Mouse (Mus musculus): ENCODE data around the gene Cmss1. TPM values are rescaled to one million over a fixed set of nuclear protein-coding genes. Genes with fewer than 3 reads are reported as not detected.
A peak's percentile ranks its signal among the peaks of the same experiment; 100 is the strongest.

Gene Cmss1
- 58.0 and 67.9 TPM in 2 replicates for polyA plus RNA-seq (2014; fragmentation: Nextera tagmentation; extraction: Ambion mirVana)

GRCm38 (mm10) chr16:57606444-57607227 lies at the start of gene Cmss1:
Gene Cmss1 (minus strand): TSS chr16:57606864.
- peak; percentile 96 for DNase-seq
- H3K4me2 ChIP-seq, result peak within 1 kb of the TSS; percentile 80
- peak; percentile 94 for ATAC-seq (ENCODE audit: insufficient read depth)
- no peaks in the 10 kb centered on the region for H3K27me3 ChIP-seq (ENCODE audit: insufficient read depth, low read length)
- H3K9ac ChIP-seq, result peak within 1 kb of the TSS; percentile 77
- no peaks in the 10 kb centered on the region for H3K4me1 ChIP-seq (ENCODE audit: insufficient read depth)
- TF ChIP-seq CTCF (IDR thresholded peaks at IDR 0.05; ENCODE audit: low read depth), result no peak
- H3K36me3 ChIP-seq (ENCODE audit: insufficient read depth), result no peaks in the 10 kb centered on the region
- H3K27ac ChIP-seq (ENCODE audit: low read depth), result peak within 1 kb of the TSS; percentile 72; the same call in 1 of the 2 replicates
- no peaks in the 10 kb centered on the region for H3K9me3 ChIP-seq (ENCODE audit: low read depth, low read length)
- WGBS, result under 1% methylated on average over 64 of the region's 64 CpGs
- H3K4me3 ChIP-seq (ENCODE audit: low read depth, low read length), result peak within 1 kb of the TSS; percentile 87

GRCm38 (mm10) chr16:57649888-57650287 lies 43.2 kb upstream of the Cmss1 start:
- DNase-seq (no peak), ATAC-seq (ENCODE audit: insufficient read depth) (peak; percentile 44; the same call in 1 of the 2 replicates)
- H3K27ac ChIP-seq (ENCODE audit: low read depth), result no peak overlapping the region
- TF ChIP-seq CTCF (IDR thresholded peaks at IDR 0.05; ENCODE audit: low read depth), result no peak
- H3K36me3 ChIP-seq (ENCODE audit: insufficient read depth), result no peaks in the 10 kb centered on the region
- H3K27me3 ChIP-seq (ENCODE audit: insufficient read depth, low read length), result no peaks in the 10 kb centered on the region
- H3K9ac ChIP-seq, result no peak overlapping the region
- no peak overlapping the region for H3K4me3 ChIP-seq (ENCODE audit: low read depth, low read length)
- H3K4me2 ChIP-seq, result no peak overlapping the region
- no peaks in the 10 kb centered on the region for H3K9me3 ChIP-seq (ENCODE audit: low read depth, low read length)
- 25% methylated on average over 2 of the region's 2 CpGs for WGBS
- H3K4me1 ChIP-seq (ENCODE audit: insufficient read depth), result no peaks in the 10 kb centered on the region

- WGBS, result 72% methylated on average over 10 of the region's 10 CpGs
- no peaks in the 10 kb centered on the region for H3K36me3 ChIP-seq (ENCODE audit: insufficient read depth)
- H3K4me3 ChIP-seq (ENCODE audit: low read depth, low read length), result no peak overlapping the region
- H3K4me1 ChIP-seq (ENCODE audit: insufficient read depth), result no peaks in the 10 kb centered on the region
- H3K27me3 ChIP-seq (ENCODE audit: insufficient read depth, low read length), result no peaks in the 10 kb centered on the region
- H3K4me2 ChIP-seq, result no peak overlapping the region
- H3K9me3 ChIP-seq (ENCODE audit: low read depth, low read length), result no peaks in the 10 kb centered on the region
- ATAC-seq (ENCODE audit: insufficient read depth), result no peak
- H3K27ac ChIP-seq (ENCODE audit: low read depth), result no peak overlapping the region
- TF ChIP-seq CTCF (IDR thresholded peaks at IDR 0.05; ENCODE audit: low read depth), result no peak
- DNase-seq, result no peak
- H3K9ac ChIP-seq, result no peak overlapping the region
Observed at GRCm38 (mm10) chr16:57641346-57641885, 34.8 kb upstream of the Cmss1 start.

GRCm38 (mm10) chr16:57634766-57635165 lies 28.1 kb upstream of the Cmss1 start:
- Histone ChIP-seq H3K9ac (no peak overlapping the region), H3K27me3 (ENCODE audit: insufficient read depth, low read length) (no peaks in the 10 kb centered on the region), H3K36me3 (ENCODE audit: insufficient read depth) (no peaks in the 10 kb centered on the region), H3K4me2 (no peak overlapping the region), H3K27ac (ENCODE audit: low read depth) (no peak overlapping the region), H3K9me3 (ENCODE audit: low read depth, low read length) (no peaks in the 10 kb centered on the region), H3K4me1 (ENCODE audit: insufficient read depth) (no peaks in the 10 kb centered on the region), H3K4me3 (ENCODE audit: low read depth, low read length) (no peak overlapping the region)
- no peak for ATAC-seq (ENCODE audit: insufficient read depth)
- DNase-seq, result no peak
- 36% methylated on average over 5 of the region's 5 CpGs for WGBS
- no peak for TF ChIP-seq CTCF (IDR thresholded peaks at IDR 0.05; ENCODE audit: low read depth)

- ATAC-seq (ENCODE audit: insufficient read depth) (peak; percentile 79), DNase-seq (peak; percentile 92)
- Histone ChIP-seq H3K4me3 (ENCODE audit: low read depth, low read length) (no peak overlapping the region), H3K4me1 (ENCODE audit: insufficient read depth) (no peaks in the 10 kb centered on the region), H3K4me2 (no peak overlapping the region), H3K36me3 (ENCODE audit: insufficient read depth) (no peaks in the 10 kb centered on the region), H3K27ac (ENCODE audit: low read depth) (no peak overlapping the region), H3K27me3 (ENCODE audit: insufficient read depth, low read length) (no peaks in the 10 kb centered on the region), H3K9me3 (ENCODE audit: low read depth, low read length) (no peaks in the 10 kb centered on the region), H3K9ac (no peak overlapping the region)
- TF ChIP-seq CTCF (IDR thresholded peaks at IDR 0.05; ENCODE audit: low read depth), result peak; percentile 84
- 11% methylated on average over 6 of the region's 6 CpGs for WGBS
Observed at GRCm38 (mm10) chr16:57634191-57634590, 27.5 kb upstream of the Cmss1 start.

- H3K4me1 ChIP-seq (ENCODE audit: insufficient read depth), result no peaks in the 10 kb centered on the region
- no peaks in the 10 kb centered on the region for H3K9me3 ChIP-seq (ENCODE audit: low read depth, low read length)
- no peaks in the 10 kb centered on the region for H3K36me3 ChIP-seq (ENCODE audit: insufficient read depth)
- H3K27ac ChIP-seq (ENCODE audit: low read depth), result no peak overlapping the region
- TF ChIP-seq CTCF (IDR thresholded peaks at IDR 0.05; ENCODE audit: low read depth), result peak; percentile 77
- no peaks in the 10 kb centered on the region for H3K27me3 ChIP-seq (ENCODE audit: insufficient read depth, low read length)
- H3K9ac ChIP-seq, result no peak overlapping the region
- WGBS, result 3% methylated on average over 1 of the region's 1 CpGs
- no peak overlapping the region for H3K4me2 ChIP-seq
- DNase-seq (peak; percentile 78), ATAC-seq (ENCODE audit: insufficient read depth) (no peak)
- H3K4me3 ChIP-seq (ENCODE audit: low read depth, low read length), result no peak overlapping the region
Observed at GRCm38 (mm10) chr16:57611768-57612167, 5.1 kb upstream of the Cmss1 start.

- TF ChIP-seq CTCF (IDR thresholded peaks at IDR 0.05; ENCODE audit: low read depth), result no peak
- no peaks in the 10 kb centered on the region for H3K4me1 ChIP-seq (ENCODE audit: insufficient read depth)
- H3K27ac ChIP-seq (ENCODE audit: low read depth), result no peak overlapping the region
- DNase-seq (no peak), ATAC-seq (ENCODE audit: insufficient read depth) (no peak)
- H3K9ac ChIP-seq, result no peak overlapping the region
- no peaks in the 10 kb centered on the region for H3K36me3 ChIP-seq (ENCODE audit: insufficient read depth)
- no peaks in the 10 kb centered on the region for H3K9me3 ChIP-seq (ENCODE audit: low read depth, low read length)
- H3K4me3 ChIP-seq (ENCODE audit: low read depth, low read length), result no peak overlapping the region
- no peaks in the 10 kb centered on the region for H3K27me3 ChIP-seq (ENCODE audit: insufficient read depth, low read length)
- no peak overlapping the region for H3K4me2 ChIP-seq
Observed at GRCm38 (mm10) chr16:57601031-57601430, 5.6 kb downstream of the Cmss1 start.
